Mouse (Mus musculus) ES-E14 (cell line): ENCODE measurements around the gene Trim69. TPM values are rescaled to one million over a fixed set of nuclear protein-coding genes. Genes with fewer than 3 reads are reported as not detected.

Experiments
- DNase-seq: peaks from one replicate; pipeline ENCODE4 v3.0.0-alpha.2; 2013; ENCODE audit warnings: low read depth, low spot score
- H3K27ac ChIP-seq: 2 replicates; pipeline ENCODE4 v1.5.1; 2012; ENCODE audit warnings: low read depth, mild to moderate bottlenecking, low read length, moderate library complexity, mixed read lengths; ENCODE audit not compliant: poor library complexity, insufficient read depth, severe bottlenecking
- H3K36me3 ChIP-seq: 2 replicates; pipeline ENCODE4 v1.6.1; 2012; ENCODE audit warnings: mild to moderate bottlenecking, low read length, moderate library complexity, mixed read lengths; ENCODE audit not compliant: control insufficient read depth, poor library complexity, insufficient read depth, severe bottlenecking
- H3K4me1 ChIP-seq, 2 experiments: fragments of 150-350 bp in 1 of 2; sonication (generic) in 1 of 2; 2 replicates each; pipeline ENCODE4 v1.6.1; 2012; ENCODE audit warnings: low read length in 2 of 2, mild to moderate bottlenecking in 1 of 2, mixed read lengths in 1 of 2; ENCODE audit not compliant: control insufficient read depth in 2 of 2, insufficient read depth in 2 of 2, poor library complexity in 1 of 2
- H3K4me3 ChIP-seq, 2 experiments: fragments of 150-350 bp in 1 of 2; sonication (generic) in 1 of 2; 2 replicates each; pipeline ENCODE4 v1.5.1; 2012; ENCODE audit warnings: low read length in 2 of 2, low read depth in 1 of 2, mild to moderate bottlenecking in 1 of 2, mixed read lengths in 1 of 2; ENCODE audit not compliant: insufficient read depth in 1 of 2, poor library complexity in 1 of 2, severe bottlenecking in 1 of 2
- H3K9ac ChIP-seq: 2 replicates; pipeline ENCODE4 v1.6.1; 2012; ENCODE audit warnings: low read depth, mild to moderate bottlenecking, low read length, mixed read lengths; ENCODE audit not compliant: poor library complexity, insufficient read depth, severe bottlenecking
- H3K9me3 ChIP-seq: fragments of 150-350 bp; sonication (generic); 2 replicates; pipeline ENCODE4 v1.6.1; 2012; ENCODE audit warnings: low read depth, mild to moderate bottlenecking, low read length; ENCODE audit not compliant: control insufficient read depth, insufficient read depth
- CHD2 ChIP-seq: IDR thresholded peaks from 2 replicates; pipeline ENCODE4 v1.6.1; 2014; ENCODE audit warnings: mild to moderate bottlenecking, low read depth, low read length, inconsistent platforms
- HCFC1 ChIP-seq: IDR thresholded peaks from 2 replicates; pipeline ENCODE4 v1.6.1; 2012; ENCODE audit warnings: low read length, inconsistent platforms, borderline replicate concordance; ENCODE audit not compliant: insufficient read depth
- MAFK ChIP-seq: IDR thresholded peaks from 2 replicates; pipeline ENCODE4 v1.6.1; 2014; ENCODE audit warnings: mild to moderate bottlenecking, low read depth, low read length, inconsistent platforms; ENCODE audit not compliant: insufficient read depth
- ZC3H11A ChIP-seq: IDR thresholded peaks from 2 replicates; pipeline ENCODE4 v1.6.1; 2012; ENCODE audit warnings: low read depth, mild to moderate bottlenecking, inconsistent platforms, low read length, borderline replicate concordance
- ZNF384 ChIP-seq: IDR thresholded peaks from 2 replicates; pipeline ENCODE4 v1.6.1; 2012; ENCODE audit warnings: low read depth, low read length, inconsistent platforms
- in situ Hi-C, 2 experiments: fragments of 600-800 bp; cut with MboI; formaldehyde crosslinking; loops; one replicate each; pipeline ENCODE4 v1.15.1; 2025; ENCODE audit warnings: low sequenced_read_pairs in 2 of 2, inconsistent platforms in 1 of 2; ENCODE audit not compliant: unreplicated experiment in 2 of 2
- total RNA-seq: library from RNA; depleted of rRNA; stranded (reverse); fragments of 300-350 nt; gene quantifications from 2 replicates; pipeline ENCODE4 v1.2.3, GENCODE M21; 2012

The Trim69 gene
- total RNA-seq, 1 experiment: not detected

DNA sequence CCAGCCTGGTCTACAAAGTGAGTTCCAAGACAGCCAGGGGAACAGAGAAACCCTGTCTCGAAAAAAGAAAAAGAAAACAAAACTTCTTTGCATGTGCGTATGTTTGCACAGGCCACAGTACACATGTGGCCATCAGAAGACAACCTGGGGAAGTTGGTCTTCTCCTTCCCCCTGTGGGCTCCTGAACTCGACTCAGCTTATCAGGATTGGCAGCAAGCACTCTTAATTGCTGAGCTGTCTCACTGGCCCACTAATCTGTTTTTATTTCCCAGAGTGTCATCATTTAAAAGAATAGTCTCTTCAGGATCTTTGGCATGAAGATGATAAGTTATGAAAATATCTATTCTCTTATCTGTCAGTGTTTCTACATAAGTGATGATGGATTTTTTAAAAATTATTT, 31.3 kb downstream of the Trim69 start:
- no peak for TF ChIP-seq MAFK
- no peak for TF ChIP-seq CHD2
- no peak for TF ChIP-seq ZNF384
- no peak for TF ChIP-seq ZC3H11A
- TF ChIP-seq HCFC1: no peak
- H3K9me3 ChIP-seq: no peaks in the 10 kb centered on the region
- no peaks in the 10 kb centered on the region for H3K4me1 ChIP-seq
- H3K9ac ChIP-seq: no peak overlapping the region
- no peak overlapping the region for H3K4me3 ChIP-seq
- no peak overlapping the region for H3K27ac ChIP-seq
- no peaks in the 10 kb centered on the region for H3K36me3 ChIP-seq
- in situ Hi-C loops: no loop called here
- DNase-seq: no peak

DNA sequence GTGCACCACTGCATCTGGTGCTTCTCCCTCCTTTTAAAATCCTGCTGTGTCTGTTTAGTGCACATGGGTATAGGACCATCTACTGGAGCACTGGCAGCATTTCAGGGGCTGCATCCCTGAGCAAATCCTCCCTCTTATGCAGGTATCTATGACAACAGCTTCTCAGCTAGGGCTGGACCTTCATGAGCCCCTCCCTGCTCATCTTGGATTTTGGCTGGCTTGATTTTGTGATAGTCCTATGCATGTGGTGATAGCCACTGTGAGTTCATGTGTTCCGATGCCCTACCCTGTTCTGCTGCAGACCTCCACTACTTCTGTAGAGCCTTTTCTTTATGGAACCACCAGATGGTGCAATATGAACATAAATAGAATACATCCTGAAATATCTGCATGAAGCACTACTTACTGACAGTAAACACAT, 34.0 kb downstream of the Trim69 start:
- no peak overlapping the region for H3K9ac ChIP-seq
- H3K4me1 ChIP-seq: no peaks in the 10 kb centered on the region
- no peak overlapping the region for H3K4me3 ChIP-seq
- H3K27ac ChIP-seq: no peak overlapping the region
- H3K9me3 ChIP-seq: no peaks in the 10 kb centered on the region
- in situ Hi-C loops: no loop called here
- DNase-seq: no peak
- no peaks in the 10 kb centered on the region for H3K36me3 ChIP-seq
- TF ChIP-seq ZC3H11A (0 out of 2 replicates have a peak, but pooled peaks have one; percentile 17), HCFC1 (no peak), CHD2 (no peak)

DNA sequence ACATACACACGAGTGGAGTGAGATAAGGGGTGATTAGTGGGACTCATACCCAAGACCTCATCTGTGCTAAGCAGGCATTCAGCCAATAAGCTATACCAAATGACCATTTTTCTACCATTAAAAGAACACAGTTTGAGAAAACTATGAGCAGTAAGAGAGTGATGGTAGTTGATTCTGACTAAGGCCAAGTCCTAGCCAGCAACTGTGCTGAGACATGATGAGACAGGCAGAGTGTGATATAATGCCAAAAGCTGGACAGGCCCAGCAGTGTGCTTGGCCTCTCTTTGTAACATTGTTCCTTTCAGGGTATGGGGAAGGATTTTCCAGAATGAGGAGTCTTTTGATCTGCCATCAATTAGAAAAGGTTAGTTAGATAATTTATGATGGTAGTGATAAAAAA, 41.0 kb downstream of the Trim69 start:
- in situ Hi-C loops: no loop called here

DNA sequence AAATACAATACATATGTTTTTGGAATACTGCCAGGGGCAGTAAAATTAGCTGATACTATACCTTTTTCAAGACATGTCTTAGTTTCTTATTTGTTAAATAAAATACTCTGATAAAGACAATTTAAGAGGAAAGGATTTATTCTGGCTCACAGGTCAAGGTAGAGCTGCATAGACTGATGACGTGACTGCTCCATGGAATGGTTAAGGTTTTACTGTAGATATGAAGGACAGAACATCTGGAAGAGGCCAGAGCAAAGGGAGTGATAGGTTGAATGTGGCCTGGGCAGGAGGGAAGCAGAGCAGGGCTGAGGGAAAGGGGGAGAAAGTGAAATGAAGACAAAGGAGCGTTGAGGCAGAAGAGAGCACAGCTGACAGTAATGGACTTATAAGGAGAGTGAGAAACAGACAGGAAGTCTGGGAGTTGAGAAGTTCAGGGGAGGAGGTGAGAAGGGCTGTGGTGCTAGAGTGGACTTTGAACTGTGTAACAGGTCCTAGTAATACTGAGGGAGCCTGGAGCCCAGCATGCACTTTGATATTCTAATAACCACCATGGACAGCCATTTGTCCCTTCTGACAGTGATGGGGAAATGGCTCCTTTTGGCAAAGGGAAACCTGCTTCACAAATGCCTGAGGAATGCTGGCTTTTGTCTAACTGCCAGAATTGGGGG, 46.1 kb downstream of the Trim69 start:
- no peak overlapping the region for H3K4me3 ChIP-seq
- peaks cover 0 to 2% of the 10 kb centered on the region in 2 experiments; a peak in 1 of 4 replicates for H3K4me1 ChIP-seq
- no peak for TF ChIP-seq ZC3H11A
- TF ChIP-seq MAFK: no peak
- TF ChIP-seq CHD2: no peak
- TF ChIP-seq HCFC1: no peak
- TF ChIP-seq ZNF384: no peak
- no peaks in the 10 kb centered on the region for H3K36me3 ChIP-seq
- no peaks in the 10 kb centered on the region for H3K9me3 ChIP-seq
- DNase-seq: no peak
- in situ Hi-C loops: no loop called here
- no peak overlapping the region for H3K27ac ChIP-seq
- no peak overlapping the region for H3K9ac ChIP-seq

More for the DNA sequence above, 41.0 kb downstream of the Trim69 start:
- no peak overlapping the region for H3K9ac ChIP-seq
- H3K9me3 ChIP-seq: no peaks in the 10 kb centered on the region
- H3K4me1 ChIP-seq: no peaks in the 10 kb centered on the region; a peak in 1 of 4 replicates
- no peak overlapping the region for H3K4me3 ChIP-seq
- H3K27ac ChIP-seq: no peak overlapping the region
- no peak for DNase-seq
- no peaks in the 10 kb centered on the region for H3K36me3 ChIP-seq
- TF ChIP-seq MAFK (no peak), ZC3H11A (no peak), HCFC1 (no peak), ZNF384 (no peak), CHD2 (no peak)
